Mouse (Mus musculus) megakaryocyte, adult 5-6 weeks (primary cell): ENCODE measurements around the gene Scgb3a1. TPM values are rescaled to one million over a fixed set of nuclear protein-coding genes. Genes with fewer than 3 reads are reported as not detected.

Experiments
- ATAC-seq: 2 replicates; pipeline ENCODE4 v1.8.0; 2016; ENCODE audit warnings: mild to moderate bottlenecking, inconsistent platforms; ENCODE audit not compliant: poor library complexity, severe bottlenecking
- total RNA-seq, 2 experiments: library from RNA; stranded (forward) in 1 of 2; stranded (reverse) in 1 of 2; fragments of 153-499, 151-499 nt in 1 of 2; fragments of 221-1000, 200-1000 nt in 1 of 2; gene quantifications; 2 replicates each; pipeline versions ENCODE4 v1.2.3 to v1.2.4; 2015 to 2017

Scgb3a1 gene
- total RNA-seq, 2 experiments from 2014 or later: not detected

- ATAC-seq: no peak
Observed at GRCm38 (mm10) chr11:49713336-49714334, 50.2 kb downstream of the Scgb3a1 start.

Other genes with a start within 250 kb of the Scgb3a1 start
- not detected in 2 replicates for gene Olfr1389, start 240.5 kb upstream of the Scgb3a1 start, total RNA-seq (2015)
- not detected in 2 replicates for gene Olfr1389, start 240.5 kb upstream of the Scgb3a1 start, total RNA-seq (2017)
- gene Olfr1388, start 227.0 kb upstream of the Scgb3a1 start, total RNA-seq (2015): 0.13 TPM in 1 of 2 replicates, not detected in the other
- 0.29 and 0.65 TPM in 2 replicates for gene Olfr1388, start 227.0 kb upstream of the Scgb3a1 start, total RNA-seq (2017)
- not detected in 2 replicates for gene Olfr1387, start 208.3 kb upstream of the Scgb3a1 start, total RNA-seq (2015)
- gene Olfr1387, start 208.3 kb upstream of the Scgb3a1 start, total RNA-seq (2017): not detected in 2 replicates
- gene Olfr1386, start 198.6 kb upstream of the Scgb3a1 start, total RNA-seq (2015): not detected in 2 replicates
- gene Olfr1386, start 198.6 kb upstream of the Scgb3a1 start, total RNA-seq (2017): not detected in 2 replicates
- not detected in 2 replicates for gene Olfr1385, start 174.5 kb upstream of the Scgb3a1 start, total RNA-seq (2015)
- gene Olfr1385, start 174.5 kb upstream of the Scgb3a1 start, total RNA-seq (2017): not detected in 2 replicates
- gene Olfr1384, start 156.9 kb upstream of the Scgb3a1 start, total RNA-seq (2015): not detected in 2 replicates
- not detected in 2 replicates for gene Olfr1384, start 156.9 kb upstream of the Scgb3a1 start, total RNA-seq (2017)
- not detected in 2 replicates for gene Olfr1383, start 144.0 kb upstream of the Scgb3a1 start, total RNA-seq (2015)
- gene Olfr1383, start 144.0 kb upstream of the Scgb3a1 start, total RNA-seq (2017): not detected in 2 replicates
- gene Olfr1382, start 135.4 kb upstream of the Scgb3a1 start, total RNA-seq (2015): not detected in 2 replicates
- gene Olfr1382, start 135.4 kb upstream of the Scgb3a1 start, total RNA-seq (2017): not detected in 2 replicates
- not detected in 2 replicates for gene Olfr1381, start 120.2 kb upstream of the Scgb3a1 start, total RNA-seq (2015)
- not detected in 2 replicates for gene Olfr1381, start 120.2 kb upstream of the Scgb3a1 start, total RNA-seq (2017)
- gene Olfr1380, start 106.7 kb upstream of the Scgb3a1 start, total RNA-seq (2015): not detected in 2 replicates
- not detected in 2 replicates for gene Olfr1380, start 106.7 kb upstream of the Scgb3a1 start, total RNA-seq (2017)
- gene Flt4, start 54.3 kb upstream of the Scgb3a1 start, total RNA-seq (2015): 0.09 TPM in 1 of 2 replicates, not detected in the other
- not detected in 2 replicates for gene Flt4, start 54.3 kb upstream of the Scgb3a1 start, total RNA-seq (2017)
- 65.2 and 67.0 TPM in 2 replicates for gene Cnot6, start 49.1 kb downstream of the Scgb3a1 start, total RNA-seq (2015)
- gene Cnot6, start 49.1 kb downstream of the Scgb3a1 start, total RNA-seq (2017): 45.4 and 58.5 TPM in 2 replicates
- not detected in 2 replicates for gene Gfpt2, start 130.6 kb downstream of the Scgb3a1 start, total RNA-seq (2015)
- 0.11 and 0.28 TPM in 2 replicates for gene Gfpt2, start 130.6 kb downstream of the Scgb3a1 start, total RNA-seq (2017)
- gene Mapk9, start 183.1 kb downstream of the Scgb3a1 start, total RNA-seq (2015): 27.4 and 32.4 TPM in 2 replicates
- 37.8 and 44.9 TPM in 2 replicates for gene Mapk9, start 183.1 kb downstream of the Scgb3a1 start, total RNA-seq (2017)
- 0.13 and 0.27 TPM in 2 replicates for gene Rasgef1c, start 238.2 kb downstream of the Scgb3a1 start, total RNA-seq (2015)
- gene Rasgef1c, start 238.2 kb downstream of the Scgb3a1 start, total RNA-seq (2017): not detected in 2 replicates